Mouse (Mus musculus) stomach, postnatal 0 days (tissue): ENCODE results near the gene Baiap2.

Experiments
- CTCF ChIP-seq: IDR thresholded peaks from 2 replicates; pipeline ENCODE4 v1.5.1; 2016; ENCODE audit warnings: antibody characterized with exemption, low read depth, mild to moderate bottlenecking, moderate library complexity
- EP300 ChIP-seq: optimal IDR thresholded peaks from 2 replicates; pipeline ENCODE3; 2016; ENCODE audit warnings: antibody characterized with exemption

DNA sequence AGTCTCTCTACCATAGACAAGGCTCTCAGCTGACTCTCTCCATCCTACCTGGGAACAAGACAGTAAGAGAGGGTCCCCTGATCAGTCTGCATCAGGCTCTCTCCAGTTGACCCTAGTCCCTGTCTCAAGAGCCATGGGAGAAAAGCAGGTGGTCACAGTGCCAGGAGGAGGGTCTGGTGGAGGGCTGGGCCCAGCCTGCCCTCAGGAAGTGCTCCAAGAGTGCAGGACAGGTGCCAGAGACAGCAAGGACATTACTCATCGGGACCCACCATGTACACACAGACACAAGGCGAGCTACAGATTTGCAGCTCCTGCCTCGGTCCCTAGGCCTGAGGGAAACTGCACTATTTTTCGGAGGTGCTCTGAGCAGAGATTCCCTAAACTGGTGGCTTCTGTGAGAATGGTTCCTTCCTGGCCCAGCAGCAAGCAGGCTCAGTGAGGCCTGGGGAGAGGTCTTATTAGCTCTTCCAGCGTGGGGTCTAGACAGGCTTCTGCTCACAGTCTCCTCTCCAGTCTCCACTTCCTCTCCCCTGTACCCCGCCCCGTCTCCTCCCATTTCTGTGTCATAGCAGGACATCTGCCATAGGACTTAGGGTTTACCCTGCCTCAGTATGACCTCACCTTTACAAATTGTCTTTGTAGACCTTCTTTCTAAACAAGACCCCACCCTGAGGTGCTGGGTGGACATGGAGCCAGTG lies 99.7 kb downstream of the Baiap2 start:
- no peak for TF ChIP-seq CTCF
- no peak for TF ChIP-seq EP300
